Mouse (Mus musculus): Measurements from ENCODE around the gene Ciao2a. TPM values are rescaled to one million over a fixed set of nuclear protein-coding genes. Genes with fewer than 3 reads are reported as not detected.

The Ciao2a gene
- polyA plus RNA-seq, 1 experiment from 2014 or later = 177 TPM

DNA sequence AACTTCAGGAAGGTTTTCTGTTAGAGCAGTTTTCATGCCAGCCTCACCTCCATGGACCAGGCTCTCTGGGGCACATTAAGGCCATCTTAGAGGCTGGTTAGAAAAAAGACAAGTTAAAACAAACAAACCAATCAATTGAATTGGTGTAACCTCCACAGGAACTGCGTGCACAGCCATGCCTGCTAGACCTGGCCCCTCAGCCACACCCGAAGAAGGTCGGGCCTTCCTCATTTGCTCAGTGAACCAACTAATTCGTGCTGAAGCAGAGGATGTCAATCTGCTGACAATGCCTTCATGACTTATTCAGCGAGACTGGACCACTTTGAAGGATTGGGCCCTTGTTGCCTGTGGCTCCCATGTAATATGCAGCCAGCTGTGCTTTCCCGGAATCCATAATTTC, 60.0 kb downstream of the Ciao2a start:
- no peak overlapping the region for H3K4me2 ChIP-seq (ENCODE audit: low read depth, severe bottlenecking)
- no peak overlapping the region for H3K27ac ChIP-seq (replicated peaks; ENCODE audit: low read depth, low read length)
- H3K4me3 ChIP-seq (ENCODE audit: low read depth, low read length) = no peak overlapping the region
- H3K9me3 ChIP-seq (ENCODE audit: control insufficient read depth, low read length) = no peaks in the 10 kb centered on the region
- H3K27me3 ChIP-seq (ENCODE audit: control insufficient read depth, insufficient read depth, low read length) = no peaks in the 10 kb centered on the region
- ATAC-seq (ENCODE audit: insufficient number of reproducible peaks, low FRiP score, low TSS enrichment, low read depth) = no peak
- no peaks in the 10 kb centered on the region for H3K36me3 ChIP-seq (ENCODE audit: control insufficient read depth, insufficient read depth, low read length)
- H3K9ac ChIP-seq (ENCODE audit: low read length) = no peak overlapping the region
- peaks cover 1% of the 10 kb centered on the region; the same call in 1 of the 2 replicates for H3K4me1 ChIP-seq (ENCODE audit: control insufficient read depth, insufficient read depth, low read length)
- DNase-seq (ENCODE audit: low spot score) = no peak
- 47% methylated on average over 6 of the region's 6 CpGs for WGBS

Other genes with a start within 250 kb of the Ciao2a start
- 280 and 311 TPM in 2 replicates for gene Pclaf, start 236.4 kb upstream of the Ciao2a start, polyA plus RNA-seq (2014; fragmentation: Nextera tagmentation; extraction: Ambion mirVana)
- 35.3 and 40.6 TPM in 2 replicates for gene Trip4, start 217.8 kb upstream of the Ciao2a start, polyA plus RNA-seq (2014; fragmentation: Nextera tagmentation; extraction: Ambion mirVana)
- 15.9 and 18.6 TPM in 2 replicates for gene Csnk1g1, start 217.7 kb upstream of the Ciao2a start, polyA plus RNA-seq (2014; fragmentation: Nextera tagmentation; extraction: Ambion mirVana)
- gene Ppib, start 66.4 kb upstream of the Ciao2a start, polyA plus RNA-seq (2014; fragmentation: Nextera tagmentation; extraction: Ambion mirVana) = 523 and 551 TPM in 2 replicates
- gene Snx22, start 56.9 kb upstream of the Ciao2a start, polyA plus RNA-seq (2014; fragmentation: Nextera tagmentation; extraction: Ambion mirVana) = 2.3 and 2.9 TPM in 2 replicates
- 123 and 127 TPM in 2 replicates for gene Snx1, start within 50 bp of the Ciao2a start, polyA plus RNA-seq (2014; fragmentation: Nextera tagmentation; extraction: Ambion mirVana)
- gene Dapk2, start 31.6 kb downstream of the Ciao2a start, polyA plus RNA-seq (2014; fragmentation: Nextera tagmentation; extraction: Ambion mirVana) = 4.0 and 4.3 TPM in 2 replicates
- gene Herc1, start 223.8 kb downstream of the Ciao2a start, polyA plus RNA-seq (2014; fragmentation: Nextera tagmentation; extraction: Ambion mirVana) = 24.9 and 28.2 TPM in 2 replicates